Mouse (Mus musculus): ENCODE results near the gene Hdac6. TPM values are rescaled to one million over a fixed set of nuclear protein-coding genes. Genes with fewer than 3 reads are reported as not detected.

Hdac6 gene
- 49.3 and 53.7 TPM in 2 replicates for polyA plus RNA-seq (2016; fragmentation: Nextera tagmentation; extraction: Ambion mirVana)

GRCm38 (mm10) chrX:7947108-7947899 lies at the start of gene Hdac6:
Gene Hdac6 (minus strand): TSS chrX:7947889.
- Histone ChIP-seq H3K27ac (0 out of 2 replicates have a peak within 1 kb of the TSS, but pooled peaks have one; percentile 8), H3K36me3 (0 out of 2 replicates have a peak, but pooled peaks cover 4% of the 10 kb centered on the region), H3K4me1 (peaks cover 3% of the 10 kb centered on the region; the same call in 1 of the 2 replicates), H3K27me3 (no peaks in the 10 kb centered on the region), H3K4me3 (peak within 1 kb of the TSS; percentile 40), H3K9me3 (no peaks in the 10 kb centered on the region), H3K4me2 (replicated peaks) (peak within 1 kb of the TSS; percentile 54), H3K9ac (peak within 1 kb of the TSS; percentile 52)
- ATAC-seq (ENCODE audit: insufficient number of reproducible peaks, insufficient read depth, low FRiP score, low TSS enrichment), result peak; percentile 44
- WGBS, result 15% methylated on average over 36 of the region's 37 CpGs

GRCm38 (mm10) chrX:7993068-7993735 lies 45.5 kb upstream of the Hdac6 start:
- ATAC-seq (ENCODE audit: insufficient number of reproducible peaks, insufficient read depth, low FRiP score, low TSS enrichment), result no peak
- no peak overlapping the region for H3K4me2 ChIP-seq (replicated peaks)
- no peaks in the 10 kb centered on the region for H3K27me3 ChIP-seq
- no peak overlapping the region for H3K9ac ChIP-seq
- WGBS, result 70% methylated on average over 10 of the region's 10 CpGs
- H3K36me3 ChIP-seq, result no peaks in the 10 kb centered on the region
- no peaks in the 10 kb centered on the region for H3K4me1 ChIP-seq
- H3K9me3 ChIP-seq, result no peaks in the 10 kb centered on the region
- no peak overlapping the region for H3K4me3 ChIP-seq
- no peak overlapping the region for H3K27ac ChIP-seq

GRCm38 (mm10) chrX:7992379-7993067 lies 44.8 kb upstream of the Hdac6 start:
- Histone ChIP-seq H3K4me2 (replicated peaks) (no peak overlapping the region), H3K4me3 (no peak overlapping the region), H3K4me1 (no peaks in the 10 kb centered on the region), H3K27ac (no peak overlapping the region), H3K9ac (no peak overlapping the region), H3K36me3 (no peaks in the 10 kb centered on the region), H3K27me3 (no peaks in the 10 kb centered on the region), H3K9me3 (no peaks in the 10 kb centered on the region)
- 62% methylated on average over 8 of the region's 8 CpGs for WGBS
- no peak for ATAC-seq (ENCODE audit: insufficient number of reproducible peaks, insufficient read depth, low FRiP score, low TSS enrichment)

GRCm38 (mm10) chrX:7981368-7981767 lies 33.7 kb upstream of the Hdac6 start:
- 82% methylated on average over 7 of the region's 7 CpGs for WGBS
- no peak for ATAC-seq (ENCODE audit: insufficient number of reproducible peaks, insufficient read depth, low FRiP score, low TSS enrichment)

GRCm38 (mm10) chrX:7977892-7978291 lies 30.2 kb upstream of the Hdac6 start, which contains the start of gene Gata1:
Gene Gata1 (minus strand): TSS chrX:7978071.
- H3K9me3 ChIP-seq, result no peaks in the 10 kb centered on the region
- no peaks in the 10 kb centered on the region for H3K27me3 ChIP-seq
- no peaks in the 10 kb centered on the region for H3K36me3 ChIP-seq
- no peak within 1 kb of the TSS for H3K9ac ChIP-seq
- no peak for ATAC-seq (ENCODE audit: insufficient number of reproducible peaks, insufficient read depth, low FRiP score, low TSS enrichment)
- no peak within 1 kb of the TSS for H3K4me2 ChIP-seq (replicated peaks)
- H3K4me3 ChIP-seq, result no peak within 1 kb of the TSS
- H3K4me1 ChIP-seq, result no peaks in the 10 kb centered on the region
- 91% methylated on average over 11 of the region's 11 CpGs for WGBS
- no peak within 1 kb of the TSS for H3K27ac ChIP-seq

More at GRCm38 (mm10) chrX:7981368-7981767, 33.7 kb upstream of the Hdac6 start:
- no peak overlapping the region for H3K4me3 ChIP-seq
- no peaks in the 10 kb centered on the region for H3K9me3 ChIP-seq
- H3K36me3 ChIP-seq, result no peaks in the 10 kb centered on the region
- H3K4me1 ChIP-seq, result no peaks in the 10 kb centered on the region
- no peak overlapping the region for H3K27ac ChIP-seq
- no peak overlapping the region for H3K9ac ChIP-seq
- no peak overlapping the region for H3K4me2 ChIP-seq (replicated peaks)
- no peaks in the 10 kb centered on the region for H3K27me3 ChIP-seq

GRCm38 (mm10) chrX:7971292-7971691 lies 23.6 kb upstream of the Hdac6 start:
- Histone ChIP-seq H3K36me3 (no peaks in the 10 kb centered on the region), H3K4me2 (replicated peaks) (no peak overlapping the region), H3K4me1 (no peaks in the 10 kb centered on the region), H3K4me3 (no peak overlapping the region), H3K9me3 (no peaks in the 10 kb centered on the region), H3K27ac (no peak overlapping the region), H3K27me3 (no peaks in the 10 kb centered on the region), H3K9ac (no peak overlapping the region)
- no peak for ATAC-seq (ENCODE audit: insufficient number of reproducible peaks, insufficient read depth, low FRiP score, low TSS enrichment)
- 62% methylated on average over 4 of the region's 4 CpGs for WGBS

GRCm38 (mm10) chrX:7968899-7969298 lies 21.2 kb upstream of the Hdac6 start:
- Histone ChIP-seq H3K4me3 (no peak overlapping the region), H3K9me3 (no peaks in the 10 kb centered on the region), H3K36me3 (no peaks in the 10 kb centered on the region), H3K27me3 (no peaks in the 10 kb centered on the region), H3K4me2 (replicated peaks) (no peak overlapping the region), H3K27ac (no peak overlapping the region), H3K4me1 (no peaks in the 10 kb centered on the region), H3K9ac (no peak overlapping the region)
- 90% methylated on average over 3 of the region's 3 CpGs for WGBS
- no peak for ATAC-seq (ENCODE audit: insufficient number of reproducible peaks, insufficient read depth, low FRiP score, low TSS enrichment)

- Histone ChIP-seq H3K9me3 (no peaks in the 10 kb centered on the region), H3K4me3 (no peak overlapping the region), H3K27me3 (no peaks in the 10 kb centered on the region), H3K9ac (no peak overlapping the region), H3K4me2 (replicated peaks) (no peak overlapping the region), H3K27ac (no peak overlapping the region), H3K36me3 (no peaks in the 10 kb centered on the region), H3K4me1 (no peaks in the 10 kb centered on the region)
- no peak for ATAC-seq (ENCODE audit: insufficient number of reproducible peaks, insufficient read depth, low FRiP score, low TSS enrichment)
- 85% methylated on average over 8 of the region's 8 CpGs for WGBS
These were observed 20.5 kb upstream of the Hdac6 start for GRCm38 (mm10) chrX:7968226-7968625.

- H3K36me3 ChIP-seq, result no peaks in the 10 kb centered on the region
- no peak overlapping the region for H3K4me3 ChIP-seq
- no peaks in the 10 kb centered on the region for H3K9me3 ChIP-seq
- no peak overlapping the region for H3K27ac ChIP-seq
- WGBS, result 85% methylated on average over 6 of the region's 9 CpGs
- no peak for ATAC-seq (ENCODE audit: insufficient number of reproducible peaks, insufficient read depth, low FRiP score, low TSS enrichment)
- no peaks in the 10 kb centered on the region for H3K27me3 ChIP-seq
- no peak overlapping the region for H3K9ac ChIP-seq
- H3K4me2 ChIP-seq (replicated peaks), result no peak overlapping the region
- H3K4me1 ChIP-seq, result no peaks in the 10 kb centered on the region
These were observed 20.0 kb upstream of the Hdac6 start for GRCm38 (mm10) chrX:7967596-7968201.

- ATAC-seq (ENCODE audit: insufficient number of reproducible peaks, insufficient read depth, low FRiP score, low TSS enrichment), result no peak
These were observed 18.5 kb upstream of the Hdac6 start for GRCm38 (mm10) chrX:7966161-7966560.

GRCm38 (mm10) chrX:7963829-7964626 lies 16.3 kb upstream of the Hdac6 start:
- Histone ChIP-seq H3K9me3 (no peaks in the 10 kb centered on the region), H3K27ac (no peak overlapping the region), H3K9ac (no peak overlapping the region), H3K36me3 (no peaks in the 10 kb centered on the region), H3K4me1 (no peaks in the 10 kb centered on the region), H3K4me3 (no peak overlapping the region), H3K27me3 (no peaks in the 10 kb centered on the region), H3K4me2 (replicated peaks) (no peak overlapping the region)
- 76% methylated on average over 7 of the region's 7 CpGs for WGBS
- ATAC-seq (ENCODE audit: insufficient number of reproducible peaks, insufficient read depth, low FRiP score, low TSS enrichment), result no peak

More at GRCm38 (mm10) chrX:7966161-7966560, 18.5 kb upstream of the Hdac6 start:
- H3K27ac ChIP-seq, result no peak overlapping the region
- no peaks in the 10 kb centered on the region for H3K27me3 ChIP-seq
- 76% methylated on average over 4 of the region's 4 CpGs for WGBS
- H3K4me2 ChIP-seq (replicated peaks), result no peak overlapping the region
- no peak overlapping the region for H3K4me3 ChIP-seq
- H3K4me1 ChIP-seq, result no peaks in the 10 kb centered on the region
- H3K36me3 ChIP-seq, result no peaks in the 10 kb centered on the region
- no peak overlapping the region for H3K9ac ChIP-seq
- H3K9me3 ChIP-seq, result no peaks in the 10 kb centered on the region

All from embryonic facial prominence, embryonic 12.5 days (tissue).